Mouse (Mus musculus): ENCODE measurements around the gene Dcakd.
A peak's percentile ranks its signal among the peaks of the same experiment; 100 is the strongest.

Dcakd gene

DNA sequence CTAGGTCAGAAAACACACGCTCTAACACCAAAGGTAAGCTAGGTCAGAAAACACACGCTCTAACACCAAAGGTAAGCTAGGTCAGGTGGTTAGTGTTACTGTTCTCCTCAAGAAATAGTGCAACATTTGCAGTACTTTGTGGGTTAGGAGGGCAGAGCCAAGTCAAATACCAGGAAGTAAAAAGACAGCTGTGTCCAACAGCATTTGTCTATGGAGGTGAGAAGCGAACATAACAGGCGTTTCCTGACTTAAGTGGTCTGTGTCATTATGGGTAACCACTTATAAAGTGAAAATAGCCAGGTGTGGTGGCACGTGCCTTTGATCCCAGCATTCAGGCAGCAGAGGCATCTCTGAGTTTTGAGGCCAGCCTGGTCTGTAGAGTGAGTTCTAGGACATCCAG lies 21.5 kb upstream of the Dcakd start:
- no peak for DNase-seq (ENCODE audit: low spot score in 2 of 2)

DNA sequence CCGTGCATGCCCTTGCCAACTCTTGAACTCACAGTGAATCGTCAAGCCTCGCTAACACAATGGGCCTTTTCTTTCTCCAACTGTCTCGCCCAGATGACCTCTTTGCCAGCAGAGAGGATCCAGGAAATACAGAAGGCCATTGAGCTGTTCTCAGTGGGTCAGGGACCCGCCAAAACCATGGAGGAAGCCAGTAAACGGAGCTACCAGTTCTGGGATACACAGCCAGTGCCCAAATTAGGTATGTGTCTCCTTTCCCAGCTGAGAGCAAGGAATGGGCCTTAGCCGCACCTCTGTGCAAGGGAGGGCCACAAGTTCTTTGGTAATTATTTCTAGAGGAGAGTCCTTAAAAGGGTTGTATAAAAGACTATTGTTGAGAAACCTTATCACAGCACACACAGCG lies 18.2 kb upstream of the Dcakd start:
- DNase-seq (ENCODE audit: low spot score in 2 of 2): no peak

DNA sequence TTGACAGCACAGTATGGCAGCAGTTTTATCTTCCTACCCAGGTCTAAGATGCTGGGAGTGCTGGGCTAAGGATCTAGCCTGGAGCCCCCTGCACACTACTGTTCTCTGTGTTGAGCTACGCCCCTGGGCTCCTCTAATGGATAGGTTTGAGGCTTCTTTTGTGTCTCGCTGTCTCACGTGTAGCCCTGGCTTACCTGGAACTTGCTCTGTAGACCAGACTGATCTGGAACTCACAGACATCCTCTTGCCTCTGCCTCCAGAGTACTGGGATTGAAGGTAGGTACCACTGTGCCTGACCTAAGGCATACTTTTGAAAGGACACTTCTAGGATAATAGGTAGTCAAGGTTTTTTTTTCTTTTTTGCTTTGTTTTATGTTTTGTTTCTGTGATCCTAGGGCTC lies 15.8 kb upstream of the Dcakd start:
- DNase-seq (ENCODE audit: low spot score in 2 of 2): no peak

DNA sequence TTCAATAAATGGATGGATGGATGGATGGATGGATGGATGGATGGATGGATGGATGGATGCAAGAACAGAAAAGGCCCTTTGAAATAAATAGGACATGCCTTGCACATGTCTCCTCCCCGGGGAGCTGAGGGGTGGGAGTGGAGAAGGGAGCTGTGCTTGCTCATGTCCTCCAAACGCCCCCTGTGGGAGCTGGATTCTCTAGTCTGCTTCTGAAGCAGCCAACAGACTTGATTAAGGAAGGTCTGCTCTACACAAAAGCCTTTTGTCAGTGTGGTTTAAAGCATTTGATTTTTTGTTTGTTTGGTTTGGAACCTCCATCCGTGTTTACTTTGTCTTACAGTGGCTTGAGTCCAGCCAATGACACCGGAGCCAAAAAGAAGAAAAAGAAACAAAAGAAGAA lies 14.7 kb upstream of the Dcakd start:
- DNase-seq (ENCODE audit: low spot score in 2 of 2): no peak

DNA sequence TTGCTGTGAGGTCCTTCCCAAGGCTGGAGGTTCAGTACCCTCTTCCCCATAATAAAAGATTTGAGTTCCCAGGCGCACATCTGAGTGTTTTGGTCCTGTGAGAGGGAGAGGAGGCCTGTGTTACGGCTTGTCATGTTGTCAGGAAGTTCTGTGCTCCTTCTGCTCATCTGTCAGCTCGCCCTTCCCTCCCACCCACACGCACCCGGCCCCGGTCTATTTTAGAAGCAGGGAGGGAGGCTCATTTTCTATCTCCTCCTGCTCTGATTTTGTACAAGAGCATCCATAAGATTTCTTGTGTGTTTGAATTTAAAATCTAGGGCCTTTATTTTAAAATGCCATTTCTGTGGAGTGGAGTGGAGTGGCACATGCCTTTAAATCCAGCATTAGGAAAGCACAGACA lies 9.9 kb upstream of the Dcakd start:
- DNase-seq (ENCODE audit: low spot score in 2 of 2): peak; percentile 60 to 68

DNA sequence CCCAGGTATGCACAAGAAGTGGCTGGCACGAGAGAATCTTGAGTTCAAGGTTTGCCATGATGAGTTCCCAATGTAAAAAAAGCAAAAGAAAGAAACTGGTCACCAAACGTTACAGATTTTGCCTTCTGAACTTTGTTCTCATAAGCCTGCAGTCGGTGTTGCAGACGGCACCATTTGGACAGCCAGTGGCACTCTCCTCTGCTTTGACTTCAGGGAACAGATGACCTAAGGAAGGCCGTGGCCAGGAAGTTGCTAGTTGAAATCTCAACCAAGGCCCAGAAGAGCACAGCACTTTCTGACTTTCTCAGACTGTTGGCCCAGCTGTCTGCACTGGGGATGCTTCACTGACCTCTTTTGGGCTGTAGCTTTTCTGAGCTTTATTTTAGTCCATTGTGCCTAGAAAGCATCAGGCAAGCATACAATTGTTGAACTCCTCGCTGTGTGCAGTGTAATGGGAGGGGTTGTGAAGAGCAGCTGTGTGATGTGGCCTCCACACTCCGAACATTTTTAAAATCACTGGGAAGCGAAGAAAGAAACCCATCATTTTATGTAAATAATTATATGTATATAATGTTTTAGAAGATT lies 8.8 kb upstream of the Dcakd start:
- DNase-seq (ENCODE audit: low spot score in 2 of 2): no peak

DNA sequence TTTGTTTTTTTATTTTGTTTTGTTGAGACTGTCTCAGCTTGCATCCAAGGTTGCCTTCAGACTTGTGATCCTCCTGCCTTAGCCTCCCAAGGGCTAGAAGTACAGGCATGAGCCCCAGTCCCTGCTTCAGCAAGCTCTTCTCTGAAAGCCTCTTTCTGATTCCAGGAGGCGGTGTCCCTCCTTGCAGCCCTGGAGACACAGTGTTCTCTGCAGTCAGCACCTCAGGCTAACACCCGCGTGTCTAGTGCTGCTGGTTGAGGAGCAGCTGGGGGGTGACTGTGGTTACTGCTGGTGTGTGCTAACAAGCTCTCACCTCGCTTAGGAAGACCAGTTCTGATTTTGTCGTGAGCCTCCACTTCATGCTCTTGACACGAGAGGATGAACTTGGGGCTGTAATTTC lies 6.9 kb upstream of the Dcakd start:
- peak in 1 of 2 experiments; percentile 68 for DNase-seq (ENCODE audit: low spot score in 2 of 2)

DNA sequence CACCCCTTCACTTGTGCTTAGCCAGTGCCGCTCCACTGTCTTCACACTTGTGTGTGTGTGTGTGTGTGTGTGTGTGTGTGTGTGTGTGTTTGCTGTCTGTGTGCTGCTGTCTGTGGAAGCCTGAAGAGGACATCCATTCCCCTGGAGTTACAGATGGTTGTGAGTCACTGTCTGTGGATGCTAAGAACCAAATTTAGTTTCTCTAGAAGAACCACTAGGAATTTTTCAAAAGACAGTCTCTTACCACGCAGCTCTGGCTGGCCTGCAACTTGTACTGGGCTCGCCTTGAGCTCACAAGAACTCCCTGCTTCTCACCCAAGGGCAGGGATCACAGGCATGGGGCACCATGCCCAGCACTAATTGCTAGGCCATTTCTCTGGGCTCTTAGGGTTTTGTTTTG lies 4.9 kb upstream of the Dcakd start:
- DNase-seq (ENCODE audit: low spot score in 2 of 2): peak; percentile 58 to 75

DNA sequence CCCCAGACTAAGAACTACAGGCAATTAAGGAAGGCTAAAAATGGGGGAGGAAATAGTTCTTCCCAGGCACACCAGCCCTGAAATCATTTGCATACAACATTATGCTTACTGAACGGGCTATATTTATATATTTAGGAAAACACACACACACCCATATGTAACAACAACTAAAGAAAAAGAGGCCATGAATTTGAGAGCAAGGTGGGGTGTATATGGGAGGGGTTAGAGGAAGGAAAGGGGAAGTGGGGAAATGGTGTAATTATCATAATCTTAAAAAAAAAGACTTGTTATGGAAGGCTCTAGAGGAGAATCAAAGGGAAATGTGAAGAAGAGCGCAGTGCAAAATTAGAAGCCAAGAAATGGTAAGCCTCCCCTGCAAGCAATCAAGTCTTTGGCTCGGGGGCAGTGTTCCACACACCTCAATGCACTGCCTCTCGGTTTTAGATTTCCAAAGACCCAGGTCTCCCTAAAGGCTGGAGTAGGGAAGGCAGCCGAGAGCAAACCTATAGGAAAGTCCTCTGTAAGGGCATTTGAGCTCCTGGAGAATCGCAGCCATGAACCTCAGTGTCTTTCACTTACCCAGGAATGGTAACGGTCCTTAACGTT lies 460 bp downstream of the Dcakd start:
- no peak for DNase-seq (ENCODE audit: low spot score in 2 of 2)

DNA sequence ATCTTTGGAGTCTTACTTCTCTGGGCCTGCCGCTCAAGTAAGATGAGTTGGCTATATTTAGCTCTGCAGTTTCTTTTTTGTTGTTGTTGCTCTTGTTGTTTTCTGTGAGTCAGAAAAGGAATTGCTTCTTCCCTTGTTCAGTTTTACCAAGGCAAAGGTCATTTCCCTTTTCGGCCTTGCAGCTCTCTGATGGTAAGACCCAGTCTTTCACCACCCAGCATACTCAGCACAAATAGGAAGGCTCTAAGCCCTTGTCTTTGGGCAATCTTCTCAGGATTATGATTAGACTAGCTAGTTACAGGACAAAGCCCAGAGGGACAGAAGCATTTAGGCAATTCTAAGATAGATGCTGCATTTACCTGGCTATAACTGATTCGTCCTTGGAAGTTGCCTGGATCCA lies 1.2 kb downstream of the Dcakd start:
- no peak for DNase-seq (ENCODE audit: low spot score in 2 of 2)

DNA sequence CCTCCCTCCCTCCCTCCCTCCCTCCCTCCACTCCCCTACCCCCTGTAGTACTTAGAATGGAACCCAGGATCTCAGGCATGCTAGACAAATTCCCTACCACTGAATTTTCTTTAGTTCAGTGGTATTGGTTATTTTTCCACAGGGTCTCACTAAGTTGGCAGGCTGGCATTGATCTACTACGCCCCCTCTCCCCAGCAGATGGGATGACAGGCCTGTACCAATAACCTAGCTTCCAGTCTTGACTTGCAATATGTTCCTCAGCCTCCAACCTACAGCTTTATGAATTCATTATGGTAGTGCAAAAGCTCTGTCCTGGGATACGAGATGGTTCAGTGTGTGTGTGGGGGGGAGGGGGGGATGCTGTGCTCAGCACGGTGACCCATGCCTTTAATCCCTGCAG lies 4.2 kb downstream of the Dcakd start:
- no peak for DNase-seq (ENCODE audit: low spot score in 2 of 2)

DNA sequence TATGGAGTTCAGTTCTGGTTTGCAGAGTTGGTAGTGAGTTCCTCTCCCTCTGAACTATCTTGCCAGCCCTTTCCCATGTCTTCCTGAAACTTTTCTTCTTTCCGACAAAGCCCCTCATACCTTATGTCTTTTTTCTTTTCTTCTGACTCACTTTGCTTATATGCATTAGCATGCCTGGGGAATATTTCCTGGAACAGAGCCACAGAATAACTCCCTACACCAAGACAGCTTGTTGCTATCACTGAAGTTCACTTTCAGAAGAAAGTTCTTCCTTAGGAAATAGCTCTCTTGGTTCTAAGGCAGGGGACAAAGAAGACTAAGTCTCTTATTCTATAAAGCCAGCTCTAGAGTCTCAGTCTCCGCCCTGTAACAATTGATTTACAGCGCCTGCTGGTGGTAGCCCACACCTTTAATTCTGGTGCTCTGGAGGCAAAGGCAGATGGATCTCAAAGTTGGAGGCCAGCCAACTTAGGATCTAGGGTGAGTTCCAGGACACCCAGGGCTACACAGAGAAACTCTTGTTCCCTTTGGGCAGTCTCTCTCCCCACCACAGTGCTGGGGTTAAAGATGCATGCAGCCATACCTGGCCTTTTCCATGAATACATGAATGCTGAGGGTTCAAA lies 7.3 kb downstream of the Dcakd start:
- no peak for DNase-seq (ENCODE audit: low spot score in 2 of 2)

DNA sequence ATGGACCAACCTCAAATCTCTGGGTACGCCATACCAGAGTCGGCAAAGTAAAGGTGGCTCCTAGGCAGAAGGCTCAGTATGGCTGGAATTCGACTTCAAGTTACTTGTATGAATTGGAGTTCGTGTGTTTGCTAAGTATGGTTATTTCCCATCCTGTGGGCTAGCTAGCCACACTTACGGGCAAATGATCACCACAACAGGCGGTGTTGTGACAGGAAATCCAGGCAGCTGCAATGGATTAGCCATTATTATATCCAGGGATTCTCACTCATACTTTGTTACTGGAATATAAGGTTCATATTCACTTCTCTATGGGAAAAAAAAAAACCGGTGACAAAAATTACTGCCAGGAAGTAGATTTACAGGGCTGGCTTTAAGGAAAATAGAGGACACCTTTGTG lies 8.8 kb downstream of the Dcakd start:
- DNase-seq (ENCODE audit: low spot score in 2 of 2): no peak

DNA sequence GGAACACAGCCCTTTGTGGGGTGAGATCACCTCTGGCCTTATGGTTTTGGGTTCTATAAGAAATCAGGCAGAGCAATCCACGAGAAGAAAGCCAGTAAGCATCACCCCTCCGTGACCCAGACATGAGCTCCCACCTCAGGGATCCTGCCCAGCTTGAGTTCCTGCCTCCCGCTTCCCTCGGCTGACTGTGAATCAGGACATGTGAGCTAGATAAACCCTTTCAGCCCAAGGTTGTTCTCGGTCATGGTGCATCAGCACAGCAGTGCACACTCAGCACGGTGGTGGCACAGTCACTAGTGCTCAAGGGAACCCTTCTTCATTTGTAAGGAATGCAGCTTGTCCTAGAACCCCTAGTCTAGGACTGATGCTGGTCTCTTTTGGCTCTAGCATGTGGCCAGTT lies 9.3 kb downstream of the Dcakd start:
- DNase-seq (ENCODE audit: low spot score in 2 of 2): no peak

DNA sequence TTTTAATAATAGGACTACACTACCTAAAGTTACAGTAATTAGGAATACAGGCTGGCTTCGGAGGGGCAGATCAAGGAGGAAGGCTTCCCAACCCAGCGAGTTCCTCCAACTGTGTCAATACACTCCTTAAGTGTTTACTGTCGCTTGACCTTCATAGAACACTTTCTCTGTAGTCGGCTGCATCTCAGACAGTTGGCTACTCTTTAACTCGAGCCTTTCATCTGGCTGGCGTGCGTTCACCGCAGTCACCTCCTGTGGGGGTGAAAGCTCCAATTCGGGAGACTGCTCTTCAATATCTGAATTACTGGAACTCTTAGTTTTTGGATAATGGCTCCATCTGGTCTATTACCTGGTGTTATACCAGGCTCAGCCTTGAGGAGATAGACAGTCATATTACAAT lies 10.5 kb downstream of the Dcakd start:
- no peak for DNase-seq (ENCODE audit: low spot score in 2 of 2)

DNA sequence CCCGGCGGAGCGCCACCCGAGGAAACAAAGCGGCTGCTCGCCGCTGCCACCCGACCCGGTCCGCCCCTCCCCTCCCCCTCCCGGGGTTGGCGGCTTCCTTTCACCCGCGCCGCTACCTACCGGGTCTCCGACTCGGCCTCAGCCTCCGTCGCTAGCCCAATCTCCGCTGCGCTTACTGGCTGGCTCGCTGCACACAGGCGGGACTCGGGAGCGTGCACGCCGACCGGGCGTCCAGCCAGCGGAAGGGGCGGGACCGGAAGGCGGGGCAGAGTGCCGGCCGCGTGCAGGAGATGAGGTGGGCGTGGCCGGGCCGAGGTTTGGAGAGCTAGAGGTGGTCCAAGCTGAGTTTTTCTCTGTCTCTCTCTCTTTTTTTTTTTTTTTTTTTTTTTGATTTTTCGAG lies 11.2 kb downstream of the Dcakd start:
- peak; percentile 94 for DNase-seq (ENCODE audit: low spot score in 2 of 2)

DNA sequence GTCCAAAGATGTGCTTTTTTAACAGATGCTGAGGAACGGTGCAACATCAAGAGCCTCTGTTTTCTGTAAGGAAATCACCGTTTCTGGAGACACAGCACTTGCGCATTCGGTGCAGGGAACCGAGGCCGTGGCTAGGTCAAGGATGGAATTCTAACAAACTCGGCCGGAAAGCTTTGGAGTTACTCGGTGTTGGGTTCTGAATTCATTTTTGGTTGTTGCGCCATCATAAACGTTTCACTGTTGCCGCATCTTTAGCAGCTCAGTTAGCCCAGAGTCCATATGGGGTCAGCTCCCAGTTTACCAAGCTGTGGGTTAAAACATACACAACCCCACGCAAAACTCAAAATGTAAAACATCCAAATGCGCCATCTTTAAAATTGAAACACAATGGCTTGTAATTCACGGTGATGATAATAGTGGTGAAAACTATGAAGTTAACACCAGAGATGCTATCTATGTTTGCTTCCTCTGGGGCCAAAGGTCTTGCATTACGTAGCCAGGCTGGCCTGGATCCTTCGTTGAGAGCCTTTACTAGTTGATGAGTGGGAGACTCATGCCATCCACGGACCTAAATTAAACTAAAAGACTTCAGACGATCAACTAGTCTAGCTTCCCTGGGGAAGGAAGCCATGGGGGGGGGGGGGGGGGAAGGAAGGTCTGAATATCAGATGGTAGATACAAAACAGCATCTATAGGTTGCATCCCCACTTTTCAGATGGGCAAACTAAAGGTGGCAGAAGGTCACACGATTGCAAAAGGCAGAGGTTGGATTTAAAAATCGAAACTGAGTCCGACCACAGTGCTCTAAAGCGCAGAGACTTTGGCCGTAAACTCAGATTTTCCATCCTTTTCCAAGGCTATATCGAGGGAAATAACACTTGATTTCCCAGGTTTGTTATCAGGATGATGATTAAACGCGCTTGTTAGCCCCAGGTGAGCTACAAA lies 12.0 kb downstream of the Dcakd start:
- no peak for DNase-seq (ENCODE audit: low spot score in 2 of 2)

DNA sequence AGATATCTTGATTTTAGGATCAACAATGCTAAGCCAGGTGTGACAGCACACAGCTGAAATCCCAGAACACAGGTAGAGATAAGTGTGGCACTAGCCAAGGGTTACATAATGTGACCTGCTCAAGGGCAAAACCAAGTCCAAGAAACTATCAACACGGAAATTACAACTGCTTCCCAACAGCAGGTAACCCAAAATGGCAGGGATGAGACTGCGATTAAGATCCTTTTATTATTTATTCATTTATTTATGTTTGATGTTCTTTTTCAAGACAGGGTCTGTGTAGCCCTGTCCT lies 17.0 kb downstream of the Dcakd start:
- DNase-seq (ENCODE audit: low spot score in 2 of 2): no peak

DNA sequence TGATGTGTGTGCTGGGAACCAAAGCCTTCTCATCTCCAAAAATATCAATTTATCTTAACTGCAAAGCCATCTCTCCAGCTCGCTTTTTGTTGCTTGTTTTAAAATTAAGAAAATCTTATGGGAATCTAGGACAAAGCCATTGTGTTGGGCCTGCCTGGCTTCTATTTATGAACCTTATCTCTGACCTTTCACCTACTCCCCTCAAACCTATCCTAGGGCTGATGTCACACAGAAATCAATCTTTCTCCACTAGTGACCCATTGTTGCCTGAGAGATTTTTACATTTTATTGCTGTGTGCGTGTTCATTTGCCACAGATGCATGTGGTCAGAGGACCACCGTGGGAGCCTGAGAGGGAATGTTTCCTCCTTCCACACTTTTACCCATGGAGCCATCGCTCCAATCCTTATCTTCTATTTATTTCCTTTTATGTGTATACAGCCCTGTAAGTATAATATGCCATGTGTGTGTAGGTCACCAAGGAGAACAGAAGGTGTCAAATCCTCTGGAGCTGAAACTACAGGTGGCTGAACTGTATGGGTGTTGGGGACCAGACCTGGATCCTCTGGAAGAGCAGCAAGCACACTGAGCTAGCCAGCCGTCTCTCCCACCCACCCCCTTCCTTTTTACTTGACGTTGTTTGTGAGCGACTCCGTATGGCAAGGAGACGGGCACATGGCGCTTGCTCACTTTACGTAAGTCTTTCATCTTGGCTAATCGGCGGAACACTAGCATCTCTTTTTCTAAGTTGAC lies 17.5 kb downstream of the Dcakd start:
- no peak for DNase-seq (ENCODE audit: low spot score in 2 of 2)

DNA sequence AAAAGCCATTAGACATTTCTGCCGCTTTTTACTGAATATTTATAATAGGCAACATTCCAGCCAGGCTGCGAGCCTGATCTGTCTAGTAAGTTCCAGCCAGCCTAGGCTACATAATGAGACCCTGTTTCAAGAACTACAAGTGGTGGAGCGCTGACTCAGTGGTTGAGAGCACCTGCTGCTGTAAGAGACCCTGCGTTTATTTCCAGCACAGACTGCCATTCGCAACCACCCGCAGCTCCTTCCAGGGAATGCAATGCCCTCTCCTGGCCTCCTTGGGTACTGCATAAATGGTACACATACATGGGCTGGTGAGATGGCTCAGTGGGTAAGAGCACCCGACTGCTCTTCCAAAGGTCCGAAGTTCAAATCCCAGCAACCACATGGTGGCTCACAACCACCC lies 18.9 kb downstream of the Dcakd start:
- DNase-seq (ENCODE audit: low spot score in 2 of 2): no peak

DNA sequence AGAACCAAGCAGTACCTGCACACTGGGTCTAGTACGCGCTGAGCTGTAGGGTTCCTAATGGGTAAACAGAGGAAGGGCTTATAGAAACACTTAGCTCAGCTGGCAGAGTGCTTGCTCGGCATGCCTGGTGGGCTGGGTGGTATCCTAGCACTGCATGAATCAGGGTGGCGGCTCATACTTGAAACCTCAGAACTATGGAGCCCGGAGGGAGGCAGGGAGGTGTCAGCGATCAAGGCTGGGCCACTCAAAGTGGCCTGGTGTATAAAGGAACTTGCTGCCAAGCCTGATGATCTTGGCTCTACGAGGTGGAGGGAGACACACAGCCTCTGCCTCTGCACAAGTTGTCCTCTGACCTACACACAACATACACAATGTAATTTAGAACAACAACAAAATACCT lies 19.6 kb downstream of the Dcakd start:
- no peak for DNase-seq (ENCODE audit: low spot score in 2 of 2)

DNA sequence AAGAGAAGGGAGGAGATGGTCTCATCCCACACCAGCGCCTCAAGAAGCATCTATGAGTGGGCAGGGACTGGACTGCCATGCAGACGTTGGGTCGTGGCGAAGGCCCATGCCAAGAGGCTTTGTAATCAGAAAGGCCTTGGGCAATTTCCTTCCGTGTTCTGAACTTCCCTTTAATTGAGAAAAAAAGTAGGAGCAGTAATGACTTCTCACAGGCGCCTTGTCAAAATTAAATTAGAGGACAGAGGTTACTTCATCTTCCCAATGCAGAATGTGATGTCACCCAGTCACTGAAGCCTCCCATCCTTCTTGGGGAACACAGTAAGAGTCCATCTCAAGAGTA lies 21.2 kb downstream of the Dcakd start:
- no peak for DNase-seq (ENCODE audit: low spot score in 2 of 2)

Measured in right cerebral cortex, postnatal 36 days (tissue).